Mouse (Mus musculus): Measurements from ENCODE around the gene Chn2. TPM values are rescaled to one million over a fixed set of nuclear protein-coding genes. Genes with fewer than 3 reads are reported as not detected.

Gene Chn2
- polyA plus RNA-seq, 1 experiment = 12.5 TPM

- WGBS = 69% methylated on average over 6 of the region's 6 CpGs
- DNase-seq (ENCODE audit: low read depth, low spot score) = no peak
Measured at GRCm38 (mm10) chr6:54254759-54255158, 215.4 kb downstream of the Chn2 start.

GRCm38 (mm10) chr6:54255321-54255720, 216.0 kb downstream of the Chn2 start:
- WGBS = 82% methylated on average over 11 of the region's 11 CpGs
- no peak for DNase-seq (ENCODE audit: low read depth, low spot score)

DNA sequence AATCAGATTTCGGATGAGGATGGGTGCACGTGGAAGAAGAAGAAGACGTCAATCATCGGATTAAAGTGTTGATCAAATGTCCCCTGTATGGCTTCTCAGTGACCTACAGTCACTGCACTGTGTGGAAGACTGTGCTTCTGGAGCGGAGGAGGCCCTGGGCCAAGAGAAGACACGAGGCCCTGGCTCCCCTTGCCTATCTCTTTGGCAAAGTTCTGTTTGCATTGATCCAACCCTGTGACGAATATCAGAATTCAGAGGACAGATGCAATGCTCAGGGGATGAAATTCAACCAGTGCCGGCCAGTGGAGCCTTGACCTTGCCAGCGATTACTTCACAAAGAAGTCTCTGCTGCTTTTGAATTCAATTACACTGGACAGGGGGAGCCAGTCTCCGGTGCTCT, 217.0 kb downstream of the Chn2 start:
- DNase-seq (ENCODE audit: low read depth, low spot score) = no peak

GRCm38 (mm10) chr6:54257552-54257951, 218.2 kb downstream of the Chn2 start:
- no peak for DNase-seq (ENCODE audit: low read depth, low spot score)
- WGBS = 83% methylated on average over 3 of the region's 3 CpGs

More for the DNA sequence above, 217.0 kb downstream of the Chn2 start:
- WGBS = 88% methylated on average over 10 of the region's 10 CpGs

- WGBS = 68% methylated on average over 5 of the region's 5 CpGs
- no peak for DNase-seq (ENCODE audit: low read depth, low spot score)
Measured at GRCm38 (mm10) chr6:54258462-54258861, 219.1 kb downstream of the Chn2 start.

DNA sequence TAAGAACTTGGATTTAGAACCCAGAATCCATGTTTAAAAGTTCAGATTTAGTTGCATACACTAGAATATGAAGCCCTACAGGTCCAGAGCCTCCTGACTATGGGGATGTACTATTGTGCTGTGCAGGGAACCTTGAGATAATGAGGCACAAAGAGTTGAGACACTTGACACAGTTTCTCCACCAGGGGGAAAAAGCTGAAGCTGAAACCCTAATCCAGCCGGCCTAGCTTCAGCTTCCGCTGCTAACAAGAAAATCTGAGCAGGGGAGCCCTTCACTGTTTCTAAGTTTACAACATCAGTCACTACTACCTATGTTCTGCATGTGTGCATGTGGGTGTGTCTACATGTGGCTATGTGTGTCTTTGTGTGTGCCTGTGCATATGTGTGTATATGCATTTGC, 223.4 kb downstream of the Chn2 start:
- DNase-seq (ENCODE audit: low read depth, low spot score) = no peak
- WGBS = 86% methylated on average over 2 of the region's 2 CpGs

GRCm38 (mm10) chr6:54263890-54264289, 224.5 kb downstream of the Chn2 start:
- WGBS = 94% methylated on average over 2 of the region's 2 CpGs
- no peak for DNase-seq (ENCODE audit: low read depth, low spot score)

DNA sequence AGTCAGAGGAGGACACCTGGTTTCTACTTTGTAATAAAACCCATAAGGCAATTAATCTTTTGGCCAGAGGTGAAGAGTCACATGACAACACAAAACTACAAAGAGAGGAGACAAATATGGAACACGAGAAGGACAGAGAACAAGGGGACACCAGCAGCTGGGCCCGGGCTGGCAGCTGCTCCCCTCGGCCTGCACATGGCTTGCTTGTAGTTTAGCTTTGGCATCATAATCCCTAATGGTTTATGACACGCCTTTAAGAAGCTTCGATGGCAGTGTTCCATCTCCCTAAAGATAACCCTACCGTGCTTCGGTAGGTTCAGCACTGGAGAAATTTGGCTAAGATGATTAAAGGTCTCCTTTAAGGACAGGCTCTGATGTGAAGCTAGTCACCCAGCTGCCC, 225.2 kb downstream of the Chn2 start:
- 64% methylated on average over 7 of the region's 7 CpGs for WGBS
- DNase-seq (ENCODE audit: low read depth, low spot score) = no peak

DNA sequence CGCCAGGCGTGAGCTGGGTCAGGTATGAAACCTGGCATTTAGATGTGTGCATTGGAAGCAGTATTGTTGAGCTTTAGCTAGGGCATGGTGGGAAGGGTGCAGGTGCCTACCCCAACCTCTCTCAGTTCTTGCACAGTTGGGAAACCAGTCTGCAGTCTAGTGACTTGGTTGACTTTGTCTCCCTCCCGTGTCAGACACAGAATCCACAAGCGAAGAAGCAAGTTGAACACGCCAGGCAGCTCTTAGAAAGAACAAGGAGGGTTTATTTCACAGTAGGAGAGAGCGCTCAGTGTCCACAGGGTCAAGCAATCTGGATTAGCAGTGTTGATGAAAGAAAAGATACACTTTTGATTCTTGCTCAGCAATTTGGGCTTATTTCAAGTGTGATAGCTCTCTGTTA, 226.0 kb downstream of the Chn2 start:
- 98% methylated on average over 6 of the region's 6 CpGs for WGBS
- no peak for DNase-seq (ENCODE audit: low read depth, low spot score)

- 87% methylated on average over 14 of the region's 14 CpGs for WGBS
- DNase-seq (ENCODE audit: low read depth, low spot score) = no peak
Measured at GRCm38 (mm10) chr6:54272556-54273378, 233.4 kb downstream of the Chn2 start.

GRCm38 (mm10) chr6:54273379-54273730, 234.0 kb downstream of the Chn2 start:
- 53% methylated on average over 6 of the region's 6 CpGs for WGBS
- no peak for DNase-seq (ENCODE audit: low read depth, low spot score)

DNA sequence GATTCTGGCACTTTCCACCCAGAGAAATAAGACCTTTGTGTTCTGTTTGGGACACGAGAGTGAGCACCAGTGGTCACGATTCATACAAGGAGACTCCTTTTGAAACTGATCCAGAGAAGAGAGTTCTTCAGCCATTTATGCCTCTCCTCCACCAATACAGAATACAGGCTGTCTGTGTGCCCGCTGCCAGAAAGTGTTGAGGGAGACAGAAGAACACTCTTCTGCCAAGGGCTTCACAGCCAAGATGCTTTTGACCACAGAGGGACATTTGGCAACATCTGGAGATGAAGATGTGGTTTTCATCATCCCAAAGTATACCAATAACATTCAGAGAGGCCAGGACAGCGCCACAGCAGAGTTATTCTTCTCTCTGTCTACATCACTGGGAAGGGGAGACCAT, 237.9 kb downstream of the Chn2 start:
- 75% methylated on average over 4 of the region's 4 CpGs for WGBS

DNA sequence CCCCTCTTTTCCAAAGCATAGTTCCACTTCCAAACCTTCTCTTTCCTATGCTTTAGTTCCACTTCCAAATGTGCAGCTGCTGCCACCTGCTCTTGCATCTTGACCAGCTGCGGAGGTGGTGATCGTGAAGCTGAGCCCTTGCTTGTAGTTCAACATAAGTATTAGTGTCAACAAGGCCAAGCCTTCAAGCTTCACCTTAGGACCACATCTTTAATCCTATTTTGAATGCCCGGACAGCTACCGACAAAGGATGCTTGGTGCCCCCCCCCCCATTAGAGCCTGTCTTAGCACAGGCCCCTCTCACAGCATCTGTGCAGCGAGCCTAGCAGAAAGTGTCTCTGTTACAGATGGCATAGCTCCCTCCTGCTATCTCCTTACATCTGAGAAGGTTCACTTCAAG, 238.5 kb downstream of the Chn2 start:
- no peak for DNase-seq (ENCODE audit: low read depth, low spot score)
- WGBS = 76% methylated on average over 5 of the region's 5 CpGs

More for the DNA sequence above, 237.9 kb downstream of the Chn2 start:
- DNase-seq (ENCODE audit: low read depth, low spot score) = no peak

GRCm38 (mm10) chr6:54278613-54279012, 239.3 kb downstream of the Chn2 start:
- DNase-seq (ENCODE audit: low read depth, low spot score) = no peak
- WGBS = 58% methylated on average over 2 of the region's 2 CpGs

GRCm38 (mm10) chr6:54279391-54279790, 240.0 kb downstream of the Chn2 start:
- 17% methylated on average over 11 of the region's 11 CpGs for WGBS
- no peak for DNase-seq (ENCODE audit: low read depth, low spot score)

DNA sequence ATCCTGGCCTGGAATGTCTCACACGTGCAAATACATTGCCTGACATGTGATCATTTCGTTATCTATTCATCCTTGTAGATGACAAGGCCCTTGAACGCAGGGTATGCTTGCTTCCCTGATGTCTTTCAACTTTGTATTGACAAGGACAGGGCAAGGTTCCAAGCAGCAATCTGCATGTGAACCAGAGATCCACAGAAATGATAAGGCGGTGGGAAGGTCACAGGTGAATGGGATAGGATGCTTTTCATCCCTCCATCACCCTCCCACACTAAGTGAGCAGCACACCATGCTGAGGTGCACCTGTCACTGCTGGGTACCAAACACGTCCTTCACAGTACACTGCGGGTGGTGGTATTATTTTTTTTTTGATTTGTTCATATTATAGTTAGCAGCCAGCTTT, 240.9 kb downstream of the Chn2 start:
- no peak for DNase-seq (ENCODE audit: low read depth, low spot score)

GRCm38 (mm10) chr6:54283299-54283698, 243.9 kb downstream of the Chn2 start:
- no peak for DNase-seq (ENCODE audit: low read depth, low spot score)
- 90% methylated on average over 1 of the region's 1 CpGs for WGBS

More for the DNA sequence above, 240.9 kb downstream of the Chn2 start:
- 73% methylated on average over 6 of the region's 6 CpGs for WGBS

DNA sequence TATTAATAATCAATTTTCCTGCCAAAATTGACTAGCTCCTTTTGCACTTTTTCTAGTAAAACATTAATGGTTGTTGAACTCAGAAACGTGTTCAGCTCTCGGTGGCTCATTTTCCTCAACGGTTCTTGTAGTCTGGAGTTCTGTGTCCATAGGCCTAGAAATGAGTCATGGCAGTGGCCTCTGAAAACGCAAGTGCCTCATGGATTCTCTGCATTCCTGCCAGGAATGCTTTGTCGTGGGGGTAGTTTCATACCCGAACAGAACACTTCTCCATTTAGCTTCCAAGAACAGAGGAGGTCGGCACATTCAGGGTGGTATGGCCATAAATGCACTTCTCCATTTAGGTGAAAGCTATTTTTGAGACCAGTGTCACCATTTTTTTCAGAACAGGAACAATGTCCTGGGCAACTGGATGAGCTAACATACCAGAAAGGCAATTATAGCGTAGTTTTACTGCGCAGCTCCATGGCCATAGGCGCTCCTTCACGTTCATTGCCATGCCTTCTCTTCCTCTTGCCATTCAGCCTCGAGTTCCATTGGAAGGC, 244.9 kb downstream of the Chn2 start:
- WGBS = 84% methylated on average over 12 of the region's 12 CpGs

GRCm38 (mm10) chr6:54286813-54287212, 247.5 kb downstream of the Chn2 start:
- DNase-seq (ENCODE audit: low read depth, low spot score) = no peak
- WGBS = 89% methylated on average over 5 of the region's 5 CpGs

More for the DNA sequence above, 244.9 kb downstream of the Chn2 start:
- DNase-seq (ENCODE audit: low read depth, low spot score) = no peak

- DNase-seq (ENCODE audit: low read depth, low spot score) = no peak
- WGBS = 31% methylated on average over 10 of the region's 10 CpGs
Measured at GRCm38 (mm10) chr6:54289774-54290500, 250.6 kb downstream of the Chn2 start.

- WGBS = 39% methylated on average over 2 of the region's 2 CpGs
- no peak for DNase-seq (ENCODE audit: low read depth, low spot score)
Measured at GRCm38 (mm10) chr6:54297231-54297630, 257.9 kb downstream of the Chn2 start.
